Mouse (Mus musculus) bone marrow, adult 2 months (tissue): ENCODE results near the gene Abhd14a. TPM values are rescaled to one million over a fixed set of nuclear protein-coding genes. Genes with fewer than 3 reads are reported as not detected.

ENCODE experiments used
- H3K27ac ChIP-seq: fragments of 200-500 bp; 2 replicates; pipeline ENCODE4 v1.5.1; 2012; ENCODE audit warnings: low read depth, mild to moderate bottlenecking, control low read depth, inconsistent platforms, low read length; ENCODE audit not compliant: control insufficient read depth, poor library complexity, insufficient read depth
- H3K4me1 ChIP-seq: fragments of 200-500 bp; 2 replicates; pipeline ENCODE4 v1.6.1; 2011; ENCODE audit warnings: low read length; ENCODE audit not compliant: control insufficient read depth, insufficient read depth
- H3K4me3 ChIP-seq: fragments of 200-500 bp; replicated peaks from 2 replicates; pipeline ENCODE3; 2011; ENCODE audit warnings: mild to moderate bottlenecking, low read depth, low read length, control low read depth; ENCODE audit not compliant: control insufficient read depth
- CTCF ChIP-seq: fragments of 200-500 bp; IDR thresholded peaks from 2 replicates; pipeline ENCODE4 v1.5.1; 2011; ENCODE audit warnings: low read length, control low read depth; ENCODE audit not compliant: control insufficient read depth, insufficient read depth
- POLR2A ChIP-seq: fragments of 200-500 bp; IDR thresholded peaks from 2 replicates; pipeline ENCODE4 v1.6.1; 2011; ENCODE audit warnings: low read depth, mild to moderate bottlenecking, control low read depth, low read length, borderline replicate concordance; ENCODE audit not compliant: control insufficient read depth
- WGBS: fragments of 180-500 bp; shearing (Covaris S2); methylation state at CpG from one replicate; pipeline ENCODE4 v1.1.7; 2018; 5-methylcytosine and 5-hydroxymethylcytosine counted together
- polyA plus RNA-seq: library from polyadenylated mRNA; stranded (reverse); fragments of >200 nt; gene quantifications from 2 replicates; pipeline ENCODE4 v1.2.4, GENCODE M21; 2011; ENCODE audit warnings: low replicate concordance; ENCODE audit not compliant: missing spikeins, insufficient read depth, insufficient read length

Gene Abhd14a
- polyA plus RNA-seq, 1 experiment, result 16.3 TPM

DNA sequence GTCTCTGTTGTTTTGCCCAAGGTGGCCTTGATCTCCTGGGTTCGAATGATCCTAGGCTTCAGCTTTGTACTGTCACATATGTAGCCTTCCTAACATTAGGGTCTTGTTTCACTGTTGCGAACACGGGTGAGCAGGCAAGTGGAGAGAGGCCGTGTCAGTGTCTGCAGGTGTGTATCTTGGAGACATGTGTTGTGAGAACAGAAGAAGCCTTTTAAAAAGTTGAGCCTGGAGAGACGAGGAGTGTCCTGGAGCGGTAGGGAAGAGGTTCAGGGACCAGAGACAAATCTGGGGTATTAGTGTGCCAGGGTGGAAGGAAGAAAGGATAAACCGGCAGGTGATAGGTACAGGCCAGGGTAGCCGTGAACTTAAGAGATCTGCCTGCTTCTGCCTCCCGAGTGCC is 30.6 kb upstream of the Abhd14a start:
- TF ChIP-seq CTCF (no peak), POLR2A (no peak)
- Histone ChIP-seq H3K27ac (no peak overlapping the region), H3K4me1 (no peaks in the 10 kb centered on the region; the same call in 1 of the 2 replicates), H3K4me3 (no peak overlapping the region)
- WGBS, result 68% methylated on average over 9 of the region's 9 CpGs

DNA sequence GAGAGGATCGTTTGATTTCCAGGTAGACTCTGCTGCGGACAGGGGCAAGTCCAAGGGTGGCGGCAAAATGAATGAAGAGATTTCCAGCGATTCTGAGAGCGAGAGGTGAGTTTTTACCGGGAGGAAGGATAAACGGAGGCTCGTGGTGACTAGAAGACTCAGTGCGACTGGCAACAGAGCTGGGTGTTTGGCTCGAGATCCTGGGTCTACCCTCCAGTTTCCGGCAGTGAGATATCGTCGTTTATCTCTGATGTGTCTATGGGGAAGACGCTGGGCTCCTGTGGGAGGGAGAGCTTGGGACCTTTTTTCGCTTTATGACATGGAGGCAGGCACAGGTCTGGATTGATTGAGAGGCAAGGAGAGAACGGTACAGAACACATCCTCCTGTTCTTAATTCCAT is 30.2 kb upstream of the Abhd14a start:
- TF ChIP-seq CTCF, result no peak
- TF ChIP-seq POLR2A, result no peak
- WGBS, result under 1% methylated on average over 16 of the region's 16 CpGs
- Histone ChIP-seq H3K4me1 (no peaks in the 10 kb centered on the region; the same call in 1 of the 2 replicates), H3K27ac (no peak overlapping the region), H3K4me3 (peak overlapping the region; percentile 60)

DNA sequence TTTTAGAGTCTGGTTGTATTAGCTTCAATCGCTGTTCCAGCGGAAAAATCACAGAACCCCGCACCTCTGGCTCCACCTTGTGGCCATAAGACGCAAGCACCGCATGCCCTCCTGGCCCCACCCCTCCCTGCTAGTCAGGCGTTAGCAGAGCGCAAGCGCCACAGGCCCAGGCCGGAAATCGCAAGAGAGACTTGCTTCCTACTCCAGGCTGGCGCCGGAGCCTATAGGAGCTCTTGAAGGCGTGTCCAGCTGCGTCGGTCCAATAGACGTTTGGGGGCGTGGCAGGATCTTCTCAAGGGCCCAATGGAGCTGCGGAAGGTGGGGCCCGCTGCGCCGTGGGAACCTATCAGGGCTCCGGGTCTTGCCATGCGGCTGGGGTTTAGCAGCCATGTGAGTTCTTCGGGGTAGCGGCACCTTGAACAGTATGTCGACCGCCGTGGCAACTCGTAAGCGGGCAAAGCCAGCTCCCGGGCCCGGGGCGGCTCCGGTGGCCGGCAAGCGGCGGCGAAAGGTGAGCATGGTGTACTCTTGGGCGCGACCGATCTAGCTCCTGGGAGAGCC is 29.5 kb upstream of the Abhd14a start, which contains the start of gene Parp3:
Parp3 (minus strand) TSS at position 26 of the 561 bp plus-strand sequence.
- Histone ChIP-seq H3K4me3 (peak within 1 kb of the TSS; percentile 60), H3K4me1 (no peaks in the 10 kb centered on the region; the same call in 1 of the 2 replicates), H3K27ac (peak within 1 kb of the TSS; percentile 10)
- under 1% methylated on average over 41 of the region's 41 CpGs for WGBS
- TF ChIP-seq POLR2A (peak; percentile 22; the same call in 1 of the 2 replicates), CTCF (peak; percentile 95)

DNA sequence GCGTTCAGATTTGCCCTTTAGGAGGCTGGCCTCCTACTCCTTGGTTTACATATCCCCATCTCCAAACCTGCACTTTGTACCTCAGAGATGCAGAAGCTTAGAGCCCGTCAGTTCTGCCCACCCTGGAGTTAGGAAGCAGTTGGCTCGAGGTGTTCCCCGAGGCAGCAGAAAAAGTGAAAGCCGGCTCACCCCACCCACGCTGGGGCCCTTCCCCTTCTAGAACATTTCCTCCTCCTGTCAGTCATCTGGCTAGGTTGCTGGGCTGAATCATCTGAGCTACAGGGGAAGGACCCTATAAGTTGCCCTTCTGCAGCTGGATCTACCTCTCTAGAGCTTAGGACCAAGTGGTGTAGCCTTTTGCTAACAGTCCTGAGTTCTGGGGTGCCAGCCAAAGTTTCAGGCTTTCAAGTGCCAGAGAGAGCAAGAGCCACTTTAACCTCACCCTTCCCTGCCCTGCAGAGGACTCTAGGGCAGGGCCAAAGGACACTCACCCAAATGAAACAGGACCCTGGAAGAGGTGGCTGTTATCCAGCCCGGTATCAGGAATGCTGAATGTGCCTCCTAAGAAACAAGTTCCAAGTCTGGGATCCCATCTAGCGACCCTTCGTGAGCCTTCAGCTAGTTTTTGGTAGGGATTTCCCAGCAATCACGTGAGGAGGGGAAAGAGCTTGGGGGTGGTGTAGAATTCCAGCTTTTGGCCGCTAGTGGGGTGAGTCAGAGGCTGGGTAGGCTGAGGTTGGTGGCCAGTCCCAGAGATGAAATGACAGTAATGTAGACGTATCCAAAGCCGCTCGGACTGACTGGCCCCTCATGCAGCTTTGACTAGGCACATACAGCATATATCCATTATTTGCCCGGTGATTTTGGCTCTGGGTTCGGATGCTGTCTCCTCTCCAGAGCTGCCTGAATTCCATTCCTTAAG is 28.8 kb upstream of the Abhd14a start:
- H3K4me1 ChIP-seq, result no peaks in the 10 kb centered on the region; the same call in 1 of the 2 replicates
- H3K27ac ChIP-seq, result peak overlapping the region; percentile 10
- peak overlapping the region; percentile 49 for H3K4me3 ChIP-seq
- no peak for TF ChIP-seq POLR2A
- 8% methylated on average over 16 of the region's 16 CpGs for WGBS

DNA sequence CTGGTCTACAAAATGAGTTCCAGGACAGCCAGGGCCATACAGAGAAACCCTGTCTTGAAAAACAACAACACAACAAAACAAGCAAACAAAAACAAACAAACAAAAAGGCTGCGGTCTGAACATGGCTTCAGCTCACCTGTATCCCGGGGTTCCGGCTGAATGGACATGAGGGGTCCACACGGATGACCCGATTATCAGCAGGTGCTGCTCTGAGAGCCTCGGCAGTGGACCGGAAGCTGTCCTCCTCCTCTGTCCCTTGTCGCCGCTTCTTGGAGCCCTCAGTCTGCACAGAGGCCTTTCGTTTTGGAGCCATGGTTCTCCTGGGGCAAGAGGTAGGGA is 28.2 kb upstream of the Abhd14a start, which contains the start of gene Rrp9:
Rrp9 (plus strand) TSS at position 301 of the 339 bp plus-strand sequence.
- H3K4me1 ChIP-seq, result no peaks in the 10 kb centered on the region; the same call in 1 of the 2 replicates
- peak within 1 kb of the TSS; percentile 49 for H3K4me3 ChIP-seq
- TF ChIP-seq POLR2A, result no peak
- no peak for TF ChIP-seq CTCF
- WGBS, result 31% methylated on average over 10 of the region's 10 CpGs
- H3K27ac ChIP-seq, result peak within 1 kb of the TSS; percentile 10

DNA sequence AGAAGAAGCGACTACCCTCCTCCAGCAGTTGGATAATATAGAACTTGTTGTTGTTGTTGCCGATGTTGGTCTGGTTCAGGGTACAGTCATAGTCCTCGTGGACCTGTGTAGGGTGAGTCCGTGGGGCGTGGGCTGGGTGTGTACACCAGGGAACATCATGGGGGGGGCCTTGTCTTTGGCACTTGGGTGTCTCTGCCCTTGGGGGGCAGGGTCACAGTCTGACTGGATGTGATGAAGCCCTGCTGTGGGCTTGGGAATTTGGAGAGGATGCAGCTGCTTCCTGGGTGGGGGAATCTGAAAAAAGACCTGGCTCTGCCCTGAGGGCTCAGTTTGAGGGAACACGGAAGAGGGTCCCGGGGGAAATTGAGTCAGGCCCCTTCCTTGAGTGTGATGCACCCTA is 27.6 kb upstream of the Abhd14a start:
- no peak for TF ChIP-seq CTCF
- TF ChIP-seq POLR2A, result no peak
- Histone ChIP-seq H3K4me1 (no peaks in the 10 kb centered on the region; the same call in 1 of the 2 replicates), H3K4me3 (no peak overlapping the region), H3K27ac (no peak overlapping the region)
- WGBS, result 60% methylated on average over 7 of the region's 7 CpGs

DNA sequence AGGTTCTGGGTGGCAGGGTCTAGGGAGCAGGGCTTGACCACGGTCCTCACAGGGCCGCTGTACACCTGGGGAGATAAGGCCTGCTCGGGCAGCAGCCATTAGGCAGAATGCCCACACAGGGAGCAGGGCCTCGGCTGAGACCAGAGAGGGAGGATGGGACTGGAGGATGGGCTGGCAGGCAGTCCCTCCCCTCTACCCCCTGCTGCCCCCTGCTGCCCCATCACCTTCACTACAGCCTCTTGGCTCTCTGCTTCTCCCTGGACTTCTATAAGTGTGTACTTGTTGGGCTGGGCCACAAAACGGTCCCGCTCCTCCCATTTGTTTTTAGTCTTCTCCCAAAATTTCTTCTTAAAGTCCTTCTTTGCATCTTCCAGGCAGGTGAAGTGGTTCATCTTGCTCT is 27.0 kb upstream of the Abhd14a start:
- TF ChIP-seq POLR2A (no peak), CTCF (peak; percentile 54; the same call in 1 of the 2 replicates)
- 31% methylated on average over 6 of the region's 6 CpGs for WGBS
- Histone ChIP-seq H3K27ac (no peak overlapping the region), H3K4me3 (no peak overlapping the region), H3K4me1 (no peaks in the 10 kb centered on the region; the same call in 1 of the 2 replicates)

DNA sequence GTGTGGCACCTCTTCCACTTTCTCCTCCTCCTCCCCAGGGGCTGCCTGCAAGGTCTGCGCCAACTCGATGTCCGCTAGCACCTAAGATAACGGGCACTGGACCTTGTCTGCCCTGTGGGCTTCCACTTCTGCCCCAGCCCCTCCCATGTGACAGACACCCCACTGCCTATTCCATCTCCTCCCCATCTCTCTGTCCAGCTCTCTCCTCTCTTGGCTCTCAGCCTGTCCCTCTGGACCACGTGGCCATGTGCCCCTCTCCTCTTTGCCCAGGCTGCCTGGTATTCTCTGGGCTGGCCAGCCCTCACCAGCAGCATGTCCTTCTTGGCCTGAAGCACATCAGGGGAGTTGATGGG is 26.3 kb upstream of the Abhd14a start:
- Histone ChIP-seq H3K4me3 (no peak overlapping the region), H3K4me1 (no peaks in the 10 kb centered on the region; the same call in 1 of the 2 replicates), H3K27ac (no peak overlapping the region)
- 78% methylated on average over 5 of the region's 5 CpGs for WGBS
- no peak for TF ChIP-seq CTCF
- no peak for TF ChIP-seq POLR2A
